Mouse (Mus musculus): ENCODE results near the gene Gadd45gip1.

Gene Gadd45gip1

GRCm38 (mm10) chr8:84832034-84832717, 854 bp downstream of the Gadd45gip1 start:
- peak; percentile 89 for DNase-seq (ENCODE audit: low read depth)

- DNase-seq (ENCODE audit: low read depth): no peak
Measured at GRCm38 (mm10) chr8:84832759-84833742, 1.7 kb downstream of the Gadd45gip1 start.

GRCm38 (mm10) chr8:84834002-84834865, 2.9 kb downstream of the Gadd45gip1 start:
- DNase-seq (ENCODE audit: low read depth): no peak

- DNase-seq (ENCODE audit: low read depth): no peak
Measured at GRCm38 (mm10) chr8:84834866-84835855, 3.8 kb downstream of the Gadd45gip1 start.

GRCm38 (mm10) chr8:84837149-84837911, 6.0 kb downstream of the Gadd45gip1 start:
- no peak for DNase-seq (ENCODE audit: low read depth)

- no peak for DNase-seq (ENCODE audit: low read depth)
Measured at GRCm38 (mm10) chr8:84837912-84838470, 6.7 kb downstream of the Gadd45gip1 start.

GRCm38 (mm10) chr8:84838513-84838912, 7.2 kb downstream of the Gadd45gip1 start:
- DNase-seq (ENCODE audit: low read depth): no peak

GRCm38 (mm10) chr8:84839411-84839810, 8.1 kb downstream of the Gadd45gip1 start:
- DNase-seq (ENCODE audit: low read depth): no peak

GRCm38 (mm10) chr8:84839875-84840247, 8.5 kb downstream of the Gadd45gip1 start:
- DNase-seq (ENCODE audit: low read depth): no peak

- peak; percentile 97 for DNase-seq (ENCODE audit: low read depth)
Measured at GRCm38 (mm10) chr8:84840248-84840999, 9.1 kb downstream of the Gadd45gip1 start, which contains the start of gene Rad23a. Gene Rad23a (minus strand): TSS chr8:84840665.

GRCm38 (mm10) chr8:84841514-84841913, 10.2 kb downstream of the Gadd45gip1 start:
- DNase-seq (ENCODE audit: low read depth): no peak

- peak; percentile 39 for DNase-seq (ENCODE audit: low read depth)
Measured at GRCm38 (mm10) chr8:84844397-84845070, 13.2 kb downstream of the Gadd45gip1 start.

GRCm38 (mm10) chr8:84845355-84846093, 14.2 kb downstream of the Gadd45gip1 start:
- DNase-seq (ENCODE audit: low read depth): peak; percentile 34

GRCm38 (mm10) chr8:84846094-84846721, 14.9 kb downstream of the Gadd45gip1 start:
- no peak for DNase-seq (ENCODE audit: low read depth)

GRCm38 (mm10) chr8:84846722-84847572, 15.6 kb downstream of the Gadd45gip1 start, which contains the start of gene Calr:
Gene Calr (minus strand): TSS chr8:84846934.
- peak; percentile 99 for DNase-seq (ENCODE audit: low read depth)
